Mouse (Mus musculus): ENCODE results near the gene Dgkz. TPM values are rescaled to one million over a fixed set of nuclear protein-coding genes. Genes with fewer than 3 reads are reported as not detected.

Dgkz gene
- polyA plus RNA-seq, 1 experiment from 2014 or later: 32.1 TPM

DNA sequence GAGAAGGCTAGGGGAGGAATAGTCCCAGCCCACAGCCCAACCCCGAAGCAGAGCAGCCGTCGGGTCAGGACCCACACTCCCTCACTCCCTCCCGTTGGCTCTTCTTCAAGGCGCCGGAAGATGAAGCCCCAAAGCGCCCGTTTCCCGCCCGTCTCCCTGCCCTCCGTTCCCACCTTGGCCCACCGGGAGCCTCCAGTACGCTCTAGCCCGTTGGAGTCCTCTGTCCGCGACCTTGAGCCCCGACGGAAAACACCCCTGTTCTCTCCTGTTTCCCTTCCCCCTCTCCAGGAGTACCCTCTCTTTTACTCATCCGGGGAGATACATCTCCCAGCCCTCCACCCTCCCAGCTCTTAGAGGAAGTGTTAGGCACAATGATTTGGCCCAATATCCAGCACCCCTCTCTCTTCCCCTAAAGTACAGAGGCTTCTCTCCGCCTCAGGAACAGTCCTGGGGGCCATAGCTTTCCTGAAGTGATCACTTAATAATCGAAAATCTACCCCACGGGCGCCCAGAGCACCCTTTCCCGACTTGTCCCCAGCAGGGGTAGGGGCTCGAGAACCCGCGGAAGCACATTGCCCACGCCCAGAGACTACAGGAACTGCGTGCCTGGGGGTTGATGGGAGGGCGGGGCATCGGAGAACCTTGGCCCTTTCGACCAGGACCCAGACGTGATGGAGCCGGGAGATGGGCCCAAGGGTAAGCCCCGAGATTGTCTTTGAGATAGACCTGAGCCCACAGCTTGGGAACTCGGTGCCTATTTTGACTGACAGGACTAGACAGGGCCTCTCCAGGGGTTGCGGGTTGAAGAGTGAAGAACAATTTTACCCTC is 52.9 kb downstream of the Dgkz start:
- peaks cover 4% of the 10 kb centered on the region; the same call in 1 of the 2 replicates for H3K36me3 ChIP-seq (ENCODE audit: insufficient read depth, low read length)
- H3K4me3 ChIP-seq (replicated peaks; ENCODE audit: low read depth, low read length): peak overlapping the region; percentile 43
- DNase-seq (ENCODE audit: low spot score) (no peak), ATAC-seq (replicated peaks; ENCODE audit: low FRiP score, low read depth) (no peak)
- peak overlapping the region; percentile 74; the same call in 1 of the 2 replicates for H3K4me2 ChIP-seq (ENCODE audit: low read length)
- no peaks in the 10 kb centered on the region for H3K9me3 ChIP-seq (replicated peaks; ENCODE audit: low read length)
- H3K9ac ChIP-seq (ENCODE audit: low read depth, low read length): no peak overlapping the region
- WGBS: 2% methylated on average over 37 of the region's 37 CpGs
- H3K27me3 ChIP-seq (ENCODE audit: insufficient read depth, low read length): peaks cover 24% of the 10 kb centered on the region
- H3K4me1 ChIP-seq (replicated peaks; ENCODE audit: insufficient read depth, low read length): peaks cover 15% of the 10 kb centered on the region; the same call in 1 of the 2 replicates
- TF ChIP-seq CTCF (IDR thresholded peaks at IDR 0.05; ENCODE audit: low read depth): no peak
- H3K27ac ChIP-seq: no peak overlapping the region

DNA sequence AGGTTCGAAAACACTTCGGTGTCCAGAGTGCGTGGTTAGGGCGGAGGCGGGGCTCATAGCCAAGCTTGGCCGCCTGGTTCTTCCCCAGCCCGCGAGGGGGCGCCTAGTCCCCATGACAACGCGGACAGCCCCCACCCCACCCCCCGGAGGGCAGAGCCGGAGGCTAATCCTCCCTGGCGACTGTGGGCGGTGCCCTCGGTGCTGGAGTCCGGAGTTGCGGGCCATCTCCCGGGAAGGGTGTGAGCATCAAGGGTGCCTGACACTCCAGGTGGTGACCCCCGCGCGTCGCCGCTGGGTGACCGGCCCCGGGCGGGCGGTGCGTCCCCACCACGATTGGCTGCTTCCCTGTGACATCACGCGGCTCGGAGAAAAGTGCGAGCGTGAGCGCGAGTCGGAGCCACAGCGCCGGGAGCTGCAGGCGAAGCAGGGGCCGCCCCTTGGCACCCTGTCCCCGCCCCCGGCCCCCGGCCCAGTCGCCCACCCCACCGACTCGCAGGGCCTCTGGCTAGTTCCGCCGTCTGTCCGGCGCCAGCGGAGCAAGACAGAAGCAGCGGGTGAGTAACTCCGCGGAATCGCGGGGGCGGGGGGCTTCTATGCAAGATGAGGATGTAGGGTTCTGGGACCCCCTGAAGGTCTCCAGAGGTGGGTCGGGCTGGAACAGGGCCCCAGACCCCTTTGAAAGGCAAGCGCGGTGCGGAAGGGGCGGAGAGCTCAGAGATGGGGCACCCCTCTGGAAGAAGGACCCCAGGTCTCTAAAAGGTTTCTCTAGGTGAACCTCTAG is 53.7 kb downstream of the Dgkz start:
- H3K4me1 ChIP-seq (replicated peaks; ENCODE audit: insufficient read depth, low read length): peaks cover 15% of the 10 kb centered on the region; the same call in 1 of the 2 replicates
- DNase-seq (ENCODE audit: low spot score): peak; percentile 70
- no peaks in the 10 kb centered on the region for H3K9me3 ChIP-seq (replicated peaks; ENCODE audit: low read length)
- WGBS: 2% methylated on average over 62 of the region's 64 CpGs
- peak overlapping the region; percentile 43 for H3K4me3 ChIP-seq (replicated peaks; ENCODE audit: low read depth, low read length)
- no peak overlapping the region for H3K27ac ChIP-seq
- peak; percentile 55 for TF ChIP-seq CTCF (IDR thresholded peaks at IDR 0.05; ENCODE audit: low read depth)
- ATAC-seq (replicated peaks; ENCODE audit: low FRiP score, low read depth): peak; percentile 37
- H3K9ac ChIP-seq (ENCODE audit: low read depth, low read length): 0 out of 2 replicates have a peak overlapping the region, but pooled peaks have one; percentile 2
- H3K27me3 ChIP-seq (ENCODE audit: insufficient read depth, low read length): peaks cover 24% of the 10 kb centered on the region
- H3K4me2 ChIP-seq (ENCODE audit: low read length): peak overlapping the region; percentile 74
- H3K36me3 ChIP-seq (ENCODE audit: insufficient read depth, low read length): peaks cover 12% of the 10 kb centered on the region

DNA sequence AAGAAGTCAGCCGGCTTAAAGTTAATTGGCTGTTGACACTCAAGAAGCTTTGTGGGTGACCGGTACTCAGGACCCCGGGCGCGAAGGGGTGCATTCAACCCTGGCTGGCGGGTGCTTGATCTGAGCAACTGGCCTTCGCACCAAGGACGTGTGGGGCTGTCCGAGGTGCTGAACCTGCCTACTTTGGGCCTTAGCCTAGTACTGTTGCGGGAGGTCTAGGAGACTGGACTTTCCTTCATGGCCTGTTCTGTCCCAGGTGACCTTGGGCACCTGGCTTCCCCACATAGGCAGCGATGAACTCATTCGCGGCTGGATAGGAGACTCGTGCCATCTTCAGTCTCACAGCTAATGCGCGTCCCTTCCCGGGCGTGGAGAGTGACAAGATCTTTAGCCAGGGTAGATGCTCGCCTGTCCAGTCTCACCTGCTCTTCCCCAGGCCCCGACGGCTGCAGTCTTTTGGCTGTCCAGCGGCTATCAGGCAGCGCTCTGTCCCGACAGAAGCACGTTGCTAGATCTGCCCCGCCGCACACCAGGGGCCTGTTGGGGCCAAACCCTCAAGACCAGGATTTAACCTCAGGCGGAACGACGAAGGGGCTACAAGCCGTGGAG is 54.4 kb downstream of the Dgkz start:
- no peak for TF ChIP-seq CTCF (IDR thresholded peaks at IDR 0.05; ENCODE audit: low read depth)
- WGBS: 2% methylated on average over 31 of the region's 31 CpGs
- H3K4me2 ChIP-seq (ENCODE audit: low read length): peak overlapping the region; percentile 74
- DNase-seq (ENCODE audit: low spot score) (peak; percentile 74), ATAC-seq (replicated peaks; ENCODE audit: low FRiP score, low read depth) (peak; percentile 65)
- peaks cover 15% of the 10 kb centered on the region; the same call in 1 of the 2 replicates for H3K4me1 ChIP-seq (replicated peaks; ENCODE audit: insufficient read depth, low read length)
- H3K9me3 ChIP-seq (replicated peaks; ENCODE audit: low read length): no peaks in the 10 kb centered on the region
- peaks cover 24% of the 10 kb centered on the region for H3K27me3 ChIP-seq (ENCODE audit: insufficient read depth, low read length)
- H3K36me3 ChIP-seq (ENCODE audit: insufficient read depth, low read length): peaks cover 15% of the 10 kb centered on the region
- peak overlapping the region; percentile 43 for H3K4me3 ChIP-seq (replicated peaks; ENCODE audit: low read depth, low read length)
- H3K9ac ChIP-seq (ENCODE audit: low read depth, low read length): no peak overlapping the region
- H3K27ac ChIP-seq: no peak overlapping the region

DNA sequence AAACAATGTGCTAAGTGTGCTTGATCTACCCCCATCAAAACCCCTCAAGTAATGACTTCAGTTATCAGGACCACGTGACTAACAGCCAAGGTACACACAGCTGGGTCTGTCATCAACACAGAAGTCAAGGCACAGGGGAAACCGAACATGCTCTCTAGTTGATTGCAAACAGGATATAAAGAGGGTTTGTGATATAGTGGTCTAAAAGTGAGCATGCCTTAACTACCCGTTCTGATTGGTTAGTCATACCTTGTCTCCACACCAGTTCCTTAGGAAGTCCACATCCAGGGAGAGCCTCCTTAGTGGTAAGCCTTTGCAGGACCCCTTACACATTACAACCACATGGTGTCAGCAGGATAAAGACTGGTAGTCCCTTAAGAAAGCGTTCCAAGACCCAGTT is 55.5 kb downstream of the Dgkz start:
- no peak for ATAC-seq (replicated peaks; ENCODE audit: low FRiP score, low read depth)
- Histone ChIP-seq H3K9ac (ENCODE audit: low read depth, low read length) (no peak overlapping the region), H3K27me3 (ENCODE audit: insufficient read depth, low read length) (peaks cover 24% of the 10 kb centered on the region), H3K36me3 (ENCODE audit: insufficient read depth, low read length) (peaks cover 19% of the 10 kb centered on the region), H3K4me3 (replicated peaks; ENCODE audit: low read depth, low read length) (no peak overlapping the region), H3K27ac (no peak overlapping the region), H3K9me3 (replicated peaks; ENCODE audit: low read length) (no peaks in the 10 kb centered on the region), H3K4me1 (replicated peaks; ENCODE audit: insufficient read depth, low read length) (peaks cover 15% of the 10 kb centered on the region; the same call in 1 of the 2 replicates), H3K4me2 (ENCODE audit: low read length) (no peak overlapping the region)
- no peak for DNase-seq (ENCODE audit: low spot score)
- 84% methylated on average over 4 of the region's 4 CpGs for WGBS
- TF ChIP-seq CTCF (IDR thresholded peaks at IDR 0.05; ENCODE audit: low read depth): no peak

DNA sequence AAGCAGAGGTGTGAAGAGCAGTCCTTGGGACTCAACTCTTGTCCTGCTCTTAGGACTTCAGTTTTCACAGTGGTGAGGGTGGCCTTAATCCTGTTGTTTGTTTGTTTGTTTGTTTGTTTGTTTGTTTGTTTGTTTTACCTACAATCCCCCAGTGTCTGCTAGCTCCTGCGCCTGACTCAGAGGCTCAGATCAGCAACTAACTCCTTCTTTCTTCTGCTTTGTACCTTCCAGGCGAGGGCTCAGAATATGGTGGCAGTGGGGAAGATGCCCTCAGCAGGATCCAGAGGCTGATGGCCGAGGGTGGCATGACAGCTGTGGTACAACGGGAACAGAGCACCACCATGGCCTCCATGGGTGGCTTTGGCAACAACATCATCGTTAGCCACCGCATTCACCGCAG is 58.6 kb downstream of the Dgkz start:
- no peak for TF ChIP-seq CTCF (IDR thresholded peaks at IDR 0.05; ENCODE audit: low read depth)
- ATAC-seq (replicated peaks; ENCODE audit: low FRiP score, low read depth) (no peak), DNase-seq (ENCODE audit: low spot score) (no peak)
- H3K36me3 ChIP-seq (ENCODE audit: insufficient read depth, low read length): peaks cover 41% of the 10 kb centered on the region
- H3K4me3 ChIP-seq (replicated peaks; ENCODE audit: low read depth, low read length): no peak overlapping the region
- peaks cover 5% of the 10 kb centered on the region; the same call in 1 of the 2 replicates for H3K4me1 ChIP-seq (replicated peaks; ENCODE audit: insufficient read depth, low read length)
- no peak overlapping the region for H3K27ac ChIP-seq
- 94% methylated on average over 7 of the region's 7 CpGs for WGBS
- H3K27me3 ChIP-seq (ENCODE audit: insufficient read depth, low read length): peaks cover 1% of the 10 kb centered on the region; the same call in 1 of the 2 replicates
- no peak overlapping the region for H3K4me2 ChIP-seq (ENCODE audit: low read length)
- no peak overlapping the region for H3K9ac ChIP-seq (ENCODE audit: low read depth, low read length)
- H3K9me3 ChIP-seq (replicated peaks; ENCODE audit: low read length): no peaks in the 10 kb centered on the region

All from kidney, postnatal 0 days (tissue).